Mouse (Mus musculus): ENCODE results near the gene Car9. TPM values are rescaled to one million over a fixed set of nuclear protein-coding genes. Genes with fewer than 3 reads are reported as not detected.

The Car9 gene
- total and polyA plus RNA-seq, 3 experiments, result 0.77 to 3.3 TPM; not detected in 1

DNA sequence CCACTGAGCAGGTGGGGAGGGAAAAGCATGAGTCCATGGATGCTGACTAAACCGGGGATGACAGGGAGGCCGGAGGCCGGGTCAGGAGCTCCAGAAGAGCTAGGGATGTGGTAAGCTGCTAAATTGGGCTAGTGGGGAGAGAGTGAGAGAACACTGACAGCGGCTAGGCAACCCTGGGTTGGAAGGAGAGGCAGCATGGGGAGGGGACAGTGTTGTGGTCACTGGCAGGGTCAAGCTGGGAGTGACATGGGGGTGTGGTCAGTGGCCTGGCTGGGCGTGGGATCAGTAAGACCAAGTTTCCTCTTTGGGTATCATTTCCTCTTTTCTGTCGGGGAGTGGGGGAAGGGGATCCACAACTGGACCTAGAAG, 53.5 kb downstream of the Car9 start:
- H3K9me3 ChIP-seq (replicated peaks; ENCODE audit: insufficient read depth, low read length), result no peaks in the 10 kb centered on the region
- peaks cover 26 to 55% of the 10 kb centered on the region in 2 experiments for H3K4me1 ChIP-seq (ENCODE audit: control insufficient read depth in 1 of 2, insufficient read depth in 2 of 2, low read length in 2 of 2)
- peak; percentile 42 for DNase-seq (ENCODE audit: low read depth, low spot score)
- H3K27me3 ChIP-seq (ENCODE audit: control insufficient read depth in 1 of 2, insufficient read depth in 2 of 2, low read length in 2 of 2), result no peaks in the 10 kb centered on the region
- H3K79me2 ChIP-seq (ENCODE audit: control insufficient read depth, insufficient read depth, low read length, poor library complexity), result peaks cover 52% of the 10 kb centered on the region
- H3K36me3 ChIP-seq (ENCODE audit: control insufficient read depth in 1 of 2, insufficient read depth in 2 of 2, low read length in 2 of 2), result peaks cover 2 to 47% of the 10 kb centered on the region in 2 experiments; a peak in 3 of 4 replicates
- peak overlapping the region; percentile 81 to 92 for H3K4me3 ChIP-seq (ENCODE audit: control insufficient read depth in 1 of 2, insufficient read depth in 1 of 2, low read depth in 2 of 2, low read length in 2 of 2)
- TF ChIP-seq CHD2 (IDR thresholded peaks at IDR 0.05; ENCODE audit: low read length) (no peak), POLR2AphosphoS2 (IDR thresholded peaks at IDR 0.05; ENCODE audit: low read length) (no peak), NELFE (IDR thresholded peaks at IDR 0.05; ENCODE audit: low read depth, low read length) (no peak), SMC3 (IDR thresholded peaks at IDR 0.05; ENCODE audit: low read depth, low read length) (no peak), MYC (IDR thresholded peaks at IDR 0.05; ENCODE audit: low read depth, low read length) (no peak), SIN3A (IDR thresholded peaks at IDR 0.05; ENCODE audit: low read length) (no peak; the same call in 1 of the 2 replicates), MXI1 (IDR thresholded peaks at IDR 0.05; ENCODE audit: low read depth, low read length) (0 out of 2 replicates have a peak, but pooled peaks have one; percentile 12), ZKSCAN1 (IDR thresholded peaks at IDR 0.05; ENCODE audit: low read depth, low read length) (no peak), TAL1 (IDR thresholded peaks at IDR 0.05; ENCODE audit: low read length) (no peak), ETS1 (IDR thresholded peaks at IDR 0.05; ENCODE audit: low read depth, low read length) (0 out of 2 replicates have a peak, but pooled peaks have one; percentile 2), GATA1 (IDR thresholded peaks at IDR 0.05; ENCODE audit: low read depth, low read length) (no peak), MAZ (IDR thresholded peaks at IDR 0.05; ENCODE audit: low read depth, low read length) (peak; percentile 55; the same call in 1 of the 2 replicates), TCF12 (IDR thresholded peaks at IDR 0.05; ENCODE audit: low read depth, low read length) (0 out of 2 replicates have a peak, but pooled peaks have one; percentile 15), MYB (IDR thresholded peaks at IDR 0.05; ENCODE audit: low read depth, low read length) (no peak), MAX (IDR thresholded peaks at IDR 0.05; ENCODE audit: low read length) (no peak), ELF1 (IDR thresholded peaks at IDR 0.05; ENCODE audit: low read depth, low read length) (no peak), HCFC1 (IDR thresholded peaks at IDR 0.05; ENCODE audit: low read depth, low read length) (no peak), EP300 (IDR thresholded peaks at IDR 0.05; ENCODE audit: low read depth in 1 of 2, low read length in 2 of 2) (peak; percentile 35; a peak in 2 of 4 replicates)
- peak overlapping the region; percentile 92 for H3K27ac ChIP-seq (ENCODE audit: control insufficient read depth, low read depth, low read length)
- H3K9ac ChIP-seq (ENCODE audit: control insufficient read depth, low read depth, low read length, poor library complexity, severe bottlenecking), result peak overlapping the region; percentile 92

DNA sequence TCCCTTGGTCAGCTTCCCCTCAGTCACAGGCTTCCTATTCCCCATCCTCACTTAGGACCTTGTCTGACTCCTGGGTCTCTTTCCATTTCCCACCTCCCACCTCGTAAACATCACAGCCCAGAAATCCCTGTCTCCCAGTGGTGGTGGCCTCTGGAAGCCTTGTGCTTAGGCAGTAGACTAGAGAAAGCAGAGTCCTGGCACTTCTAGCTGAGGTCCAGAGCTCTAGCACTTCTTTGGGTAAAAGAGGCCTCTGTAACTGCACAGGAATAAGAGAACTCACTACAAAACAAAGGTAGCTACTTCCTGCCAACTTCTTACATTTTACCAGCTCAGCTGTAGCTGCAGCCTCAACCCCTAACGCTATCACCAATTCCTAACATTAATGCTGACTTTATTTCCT, 54.2 kb downstream of the Car9 start:
- H3K27ac ChIP-seq (ENCODE audit: control insufficient read depth, low read depth, low read length), result peak overlapping the region; percentile 99

More for the DNA sequence above, 54.2 kb downstream of the Car9 start:
- no peak for TF ChIP-seq ZKSCAN1 (IDR thresholded peaks at IDR 0.05; ENCODE audit: low read depth, low read length)
- no peak for TF ChIP-seq USF1 (IDR thresholded peaks at IDR 0.05; ENCODE audit: low read depth, low read length)
- TF ChIP-seq POLR2AphosphoS2 (IDR thresholded peaks at IDR 0.05; ENCODE audit: low read length), result no peak
- no peak for TF ChIP-seq ELF1 (IDR thresholded peaks at IDR 0.05; ENCODE audit: low read depth, low read length)
- 0 out of 2 replicates have a peak, but pooled peaks have one; percentile 2 for TF ChIP-seq MXI1 (IDR thresholded peaks at IDR 0.05; ENCODE audit: low read depth, low read length)
- TF ChIP-seq MAZ (IDR thresholded peaks at IDR 0.05; ENCODE audit: low read depth, low read length), result no peak
- H3K4me3 ChIP-seq (ENCODE audit: control insufficient read depth in 1 of 2, insufficient read depth in 1 of 2, low read depth in 2 of 2, low read length in 2 of 2), result peak overlapping the region; percentile 81 to 92
- H3K4me1 ChIP-seq (ENCODE audit: control insufficient read depth in 1 of 2, insufficient read depth in 2 of 2, low read length in 2 of 2), result peaks cover 26 to 54% of the 10 kb centered on the region in 2 experiments
- H3K9me3 ChIP-seq (replicated peaks; ENCODE audit: insufficient read depth, low read length), result no peaks in the 10 kb centered on the region
- H3K9ac ChIP-seq (ENCODE audit: control insufficient read depth, low read depth, low read length, poor library complexity, severe bottlenecking), result peak overlapping the region; percentile 92
- peaks cover 0 to 47% of the 10 kb centered on the region in 2 experiments; a peak in 2 of 4 replicates for H3K36me3 ChIP-seq (ENCODE audit: control insufficient read depth in 1 of 2, insufficient read depth in 2 of 2, low read length in 2 of 2)
- H3K27me3 ChIP-seq (ENCODE audit: control insufficient read depth in 1 of 2, insufficient read depth in 2 of 2, low read length in 2 of 2), result no peaks in the 10 kb centered on the region
- peaks cover 52% of the 10 kb centered on the region for H3K79me2 ChIP-seq (ENCODE audit: control insufficient read depth, insufficient read depth, low read length, poor library complexity)
- DNase-seq (ENCODE audit: low read depth, low spot score), result peak; percentile 49
